Mouse (Mus musculus) kidney, postnatal 36 days (tissue): ENCODE data around the gene Ccdc70.
A peak's percentile ranks its signal among the peaks of the same experiment; 100 is the strongest.
"Not testable (repeated sequence)": the region's sequence is repeated elsewhere in the genome, so short reads cannot be mapped to it uniquely, and the experiment has no call there.

Source experiments
- DNase-seq, 2 experiments: peaks; one replicate each; pipeline ENCODE4 v3.0.0; 2021 to 2022; ENCODE audit warnings: mixed read lengths in 2 of 2

Ccdc70 gene

GRCm38 (mm10) chr8:21969475-21969874 lies at the start of gene Ccdc70:
Gene Ccdc70, plus strand, starts transcription at chr8:21969775.
- no peak for DNase-seq

GRCm38 (mm10) chr8:21930754-21931153 lies 38.8 kb upstream of the Ccdc70 start:
- not testable (repeated sequence) for DNase-seq

GRCm38 (mm10) chr8:21932610-21933009 lies 37.0 kb upstream of the Ccdc70 start, which contains the start of gene Defb15:
Gene Defb15, minus strand, starts transcription at chr8:21932710.
- DNase-seq = no peak

GRCm38 (mm10) chr8:21938052-21938451 lies 31.5 kb upstream of the Ccdc70 start, which contains the start of gene Defb35:
Gene Defb35, plus strand, starts transcription at chr8:21938352.
- DNase-seq = not testable (repeated sequence)

GRCm38 (mm10) chr8:21946462-21946861 lies 23.1 kb upstream of the Ccdc70 start, which contains the start of gene Defb13:
Gene Defb13, plus strand, starts transcription at chr8:21946762.
- no peak for DNase-seq

GRCm38 (mm10) chr8:21947311-21948017 lies 22.1 kb upstream of the Ccdc70 start:
- DNase-seq = peak; percentile 3 to 9

GRCm38 (mm10) chr8:21955321-21955720 lies 14.3 kb upstream of the Ccdc70 start:
- peak; percentile 25 to 75 for DNase-seq

GRCm38 (mm10) chr8:21956336-21956735 lies 13.2 kb upstream of the Ccdc70 start:
- no peak for DNase-seq

GRCm38 (mm10) chr8:21958414-21958813 lies 11.2 kb upstream of the Ccdc70 start, which contains the start of gene Fam90a1a:
Gene Fam90a1a, plus strand, starts transcription at chr8:21958714.
- DNase-seq = no peak

- no peak for DNase-seq
These were observed 2.9 kb upstream of the Ccdc70 start for GRCm38 (mm10) chr8:21966646-21967045.

GRCm38 (mm10) chr8:21978193-21978592 lies 8.6 kb downstream of the Ccdc70 start:
- DNase-seq = no peak

- DNase-seq = peak; percentile 3 to 23
These were observed 12.2 kb downstream of the Ccdc70 start for GRCm38 (mm10) chr8:21981664-21982337.

- peak; percentile 42 to 66 for DNase-seq
These were observed 22.6 kb downstream of the Ccdc70 start for GRCm38 (mm10) chr8:21992184-21992583.

GRCm38 (mm10) chr8:21995181-21995580 lies 25.6 kb downstream of the Ccdc70 start:
- no peak for DNase-seq

GRCm38 (mm10) chr8:22004750-22005522 lies 35.4 kb downstream of the Ccdc70 start:
- DNase-seq = no peak

GRCm38 (mm10) chr8:22006423-22006822 lies 36.8 kb downstream of the Ccdc70 start:
- no peak for DNase-seq

- no peak for DNase-seq
These were observed 39.8 kb downstream of the Ccdc70 start for GRCm38 (mm10) chr8:22009403-22009802.

GRCm38 (mm10) chr8:22013034-22013707 lies 43.6 kb downstream of the Ccdc70 start:
- no peak for DNase-seq

- peak; percentile 57 to 71 for DNase-seq
These were observed 48.2 kb downstream of the Ccdc70 start for GRCm38 (mm10) chr8:22017731-22018130.

- no peak for DNase-seq
These were observed 49.9 kb downstream of the Ccdc70 start for GRCm38 (mm10) chr8:22019498-22019897.

- no peak for DNase-seq
These were observed 52.7 kb downstream of the Ccdc70 start for GRCm38 (mm10) chr8:22022244-22022643.
